Mouse (Mus musculus): ENCODE data around the gene Cfap77. TPM values are rescaled to one million over a fixed set of nuclear protein-coding genes. Genes with fewer than 3 reads are reported as not detected.
"Not testable (repeated sequence)": the region's sequence is repeated elsewhere in the genome, so short reads cannot be mapped to it uniquely, and the experiment has no call there.

Gene Cfap77
- not detected for total RNA-seq (2021)

- intact Hi-C loops (cut with DNase I) = loop anchor here (5.0 kb wide), 3 partner anchors 198 to 368 kb away; partner anchors contain the start of genes Ddx31 and Gtf3c4
- DNase-seq = peak; percentile 73 to 78
Observed at GRCm38 (mm10) chr2:29054991-29055390, at the start of gene Cfap77. TSS of gene Cfap77 (minus strand) at chr2:29055066.

GRCm38 (mm10) chr2:29102416-29103377 lies 47.8 kb upstream of the Cfap77 start:
- DNase-seq; intact Hi-C loops (cut with DNase I): not testable (repeated sequence)

- no peak for DNase-seq
Observed at GRCm38 (mm10) chr2:29100822-29101534, 46.1 kb upstream of the Cfap77 start.

GRCm38 (mm10) chr2:29099646-29100045 lies 44.8 kb upstream of the Cfap77 start:
- intact Hi-C loops (cut with DNase I) = no loop called here
- DNase-seq = no peak

More at GRCm38 (mm10) chr2:29100822-29101534, 46.1 kb upstream of the Cfap77 start:
- intact Hi-C loops (cut with DNase I) = no loop called here

- intact Hi-C loops (cut with DNase I) = no loop called here
- DNase-seq = no peak
Observed at GRCm38 (mm10) chr2:29098786-29099185, 43.9 kb upstream of the Cfap77 start.

- intact Hi-C loops (cut with DNase I); DNase-seq: not testable (repeated sequence)
Observed at GRCm38 (mm10) chr2:29097955-29098354, 43.1 kb upstream of the Cfap77 start.

GRCm38 (mm10) chr2:29097465-29097864 lies 42.6 kb upstream of the Cfap77 start:
- DNase-seq = no peak
- intact Hi-C loops (cut with DNase I) = no loop called here

GRCm38 (mm10) chr2:29096751-29097150 lies 41.9 kb upstream of the Cfap77 start:
- DNase-seq = no peak
- intact Hi-C loops (cut with DNase I) = no loop called here

GRCm38 (mm10) chr2:29095674-29096073 lies 40.8 kb upstream of the Cfap77 start:
- intact Hi-C loops (cut with DNase I) = no loop called here
- no peak for DNase-seq

GRCm38 (mm10) chr2:29089276-29089675 lies 34.4 kb upstream of the Cfap77 start:
- DNase-seq; intact Hi-C loops (cut with DNase I): not testable (repeated sequence)

- no peak for DNase-seq
- intact Hi-C loops (cut with DNase I) = no loop called here
Observed at GRCm38 (mm10) chr2:29086026-29086425, 31.2 kb upstream of the Cfap77 start.

GRCm38 (mm10) chr2:29081965-29082364 lies 27.1 kb upstream of the Cfap77 start:
- DNase-seq = no peak
- intact Hi-C loops (cut with DNase I) = no loop called here

GRCm38 (mm10) chr2:29076226-29076625 lies 21.4 kb upstream of the Cfap77 start:
- intact Hi-C loops (cut with DNase I) = no loop called here
- DNase-seq = no peak

GRCm38 (mm10) chr2:29075331-29076070 lies 20.6 kb upstream of the Cfap77 start:
- intact Hi-C loops (cut with DNase I) = no loop called here
- no peak for DNase-seq

GRCm38 (mm10) chr2:29074676-29075075 lies 19.8 kb upstream of the Cfap77 start:
- intact Hi-C loops (cut with DNase I) = loop anchor here (5.0 kb wide), 1 partner anchor 103 kb away; no protein-coding TSS in a partner anchor
- no peak for DNase-seq

GRCm38 (mm10) chr2:29066410-29066809 lies 11.5 kb upstream of the Cfap77 start:
- peak; percentile 22 to 47 for DNase-seq
- intact Hi-C loops (cut with DNase I) = loop anchor here (5.0 kb wide), 1 partner anchor 56 kb away; the partner anchor contains the start of gene Setx

GRCm38 (mm10) chr2:29065796-29066195 lies 10.9 kb upstream of the Cfap77 start:
- intact Hi-C loops (cut with DNase I) = loop anchor here (5.0 kb wide), 1 partner anchor 57 kb away; the partner anchor contains the start of gene Setx
- no peak for DNase-seq

GRCm38 (mm10) chr2:29060135-29060597 lies 5.3 kb upstream of the Cfap77 start, which contains the start of gene Ttf1:
TSS of gene Ttf1 (plus strand) at chr2:29060262.
- intact Hi-C loops (cut with DNase I) = no loop called here
- DNase-seq = peak; percentile 93 to 94

- no peak for DNase-seq
- intact Hi-C loops (cut with DNase I) = loop anchor here (5.0 kb wide), 3 partner anchors 197 to 367 kb away; partner anchors contain the start of genes Ddx31 and Gtf3c4
Observed at GRCm38 (mm10) chr2:29054545-29054935, 326 bp downstream of the Cfap77 start.
